Mouse (Mus musculus): ENCODE results near the gene Chsy1.

DNA sequence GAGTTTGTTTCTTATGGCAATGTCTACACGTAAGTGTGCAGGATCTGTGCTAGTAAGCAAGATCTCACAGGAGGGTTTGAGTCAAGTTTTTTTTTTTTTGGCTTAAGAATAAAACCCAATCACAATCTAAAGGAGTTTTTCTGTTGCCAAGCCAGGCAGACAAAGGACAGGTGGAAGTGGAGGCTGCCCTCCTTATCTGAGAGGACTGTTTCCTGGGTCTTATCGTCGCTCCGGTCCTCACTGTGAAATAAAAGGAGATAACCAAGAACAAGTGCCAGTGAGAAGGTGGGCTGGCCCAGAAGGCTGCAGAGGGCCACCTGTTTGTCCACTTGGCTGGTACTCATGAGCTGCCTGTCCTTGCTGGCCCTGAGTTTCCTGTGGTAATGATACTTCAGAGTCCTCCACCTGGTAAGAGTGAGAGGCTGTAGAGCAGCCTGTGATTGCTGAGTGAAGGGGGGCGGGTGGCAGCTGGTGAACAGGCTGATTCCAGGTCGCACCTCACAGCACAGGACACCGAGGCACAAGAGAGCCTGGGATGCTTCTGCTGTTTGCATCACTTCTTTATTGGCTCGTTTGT is 7.7 kb downstream of the Chsy1 start:
- TF ChIP-seq TAL1 (conservative IDR thresholded peaks at IDR 0.05; ENCODE audit: low read depth, low read length), result no peak
- TF ChIP-seq CTCF (IDR thresholded peaks at IDR 0.05; ENCODE audit: low read depth, low read length), result no peak
